Mouse (Mus musculus) T-helper 17 cell (primary cell): ENCODE measurements around the gene Cpn1.

Source experiments
- in situ Hi-C, 2 experiments: fragments of 300-600 bp; cut with MboI, MseI; formaldehyde crosslinking; loops; 1 replicate in 1 of 2; 2 replicates in 1 of 2; pipeline ENCODE4 v1.15.1; 2025; ENCODE audit warnings: high pct_unique_total_duplicates in 2 of 2

The Cpn1 gene

DNA sequence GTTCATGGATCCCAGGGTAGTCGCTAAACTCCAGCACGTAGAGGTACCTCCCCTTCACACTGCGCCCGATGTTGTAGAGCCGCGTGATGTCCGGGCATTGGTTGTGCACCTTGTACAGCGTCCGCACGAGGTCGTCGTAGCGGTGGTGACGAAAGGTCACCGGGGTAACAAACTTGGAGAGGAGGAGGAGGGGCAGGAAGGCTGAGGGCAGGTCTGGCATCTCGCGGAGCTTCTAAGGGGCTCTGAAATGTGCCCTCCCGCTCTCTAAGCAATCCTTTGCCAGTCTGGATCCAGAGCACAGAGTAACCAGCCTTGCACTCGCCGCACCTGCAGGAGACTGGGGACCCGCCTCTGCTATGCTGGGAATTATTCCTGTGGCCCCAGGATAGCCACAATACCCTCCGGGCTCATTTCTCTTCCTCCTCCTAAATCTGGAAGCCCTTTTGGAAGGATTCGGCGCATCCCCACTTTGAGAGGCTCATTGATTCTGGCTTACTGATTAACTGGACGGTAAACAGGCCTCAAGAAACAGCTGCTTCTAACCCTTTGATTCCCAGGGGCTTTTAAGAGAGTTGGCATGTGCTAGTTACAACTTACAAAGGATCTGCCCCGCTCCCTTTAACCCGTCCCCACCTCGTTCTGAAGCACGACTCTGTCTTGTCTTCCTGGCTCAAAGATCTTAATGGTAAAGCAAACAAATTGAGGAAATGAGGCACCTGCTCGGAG lies at the start of gene Cpn1:
Gene Cpn1 (minus strand): TSS at position 488 of the 726 bp plus-strand sequence.
- in situ Hi-C loops = no loop called here

DNA sequence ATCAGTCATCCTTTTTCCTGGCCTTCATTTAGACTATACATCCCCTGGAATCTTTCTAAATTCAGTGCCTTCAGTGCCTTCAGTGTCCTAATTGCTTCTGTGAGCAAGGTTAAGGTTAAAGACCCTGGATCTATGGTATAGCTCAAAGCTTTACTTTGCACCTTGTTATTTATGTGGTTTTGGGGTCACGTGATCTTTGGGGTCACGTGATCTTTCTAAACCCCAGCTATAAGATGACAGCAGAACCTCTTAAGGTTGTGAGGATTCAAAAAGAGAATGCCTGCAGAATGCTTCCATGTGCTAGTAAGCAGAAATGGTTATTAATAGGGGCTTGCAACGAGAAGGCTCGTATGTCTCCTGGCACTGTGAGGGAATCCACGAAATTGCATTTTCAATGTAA lies 47.0 kb upstream of the Cpn1 start:
- in situ Hi-C loops = no loop called here

DNA sequence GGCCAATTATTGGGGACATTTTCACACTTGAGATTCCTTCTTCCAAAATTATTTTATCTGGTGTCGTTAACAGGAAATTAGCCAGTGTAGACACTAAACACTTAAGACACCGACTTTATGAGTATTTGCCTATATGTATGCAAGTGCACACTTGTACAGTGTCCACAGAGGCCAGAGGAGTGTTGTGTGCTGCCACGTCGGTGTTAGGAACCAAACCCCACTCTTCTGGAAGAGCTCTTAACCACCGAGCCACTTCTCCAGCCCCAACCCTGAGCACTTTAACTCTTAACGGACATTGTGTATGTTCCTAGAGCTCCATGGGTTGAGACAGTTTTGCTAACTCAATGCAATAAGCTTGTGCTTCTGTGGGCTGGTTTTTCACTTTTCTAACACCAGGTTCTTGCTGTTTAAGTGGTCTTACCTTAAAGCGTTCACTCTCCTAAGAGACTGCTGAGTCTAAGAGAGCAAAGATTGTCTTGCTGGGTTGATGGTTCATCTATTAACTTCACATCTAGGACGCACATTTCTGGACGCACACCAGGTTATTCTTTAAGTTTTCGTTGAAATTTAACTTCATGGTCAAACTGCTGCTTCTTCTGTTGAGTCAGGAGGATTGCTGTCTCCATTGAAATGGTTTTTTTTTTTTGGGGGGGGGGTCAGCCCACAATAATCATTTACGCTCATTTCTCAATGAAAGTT lies 45.8 kb upstream of the Cpn1 start:
- in situ Hi-C loops = no loop called here

DNA sequence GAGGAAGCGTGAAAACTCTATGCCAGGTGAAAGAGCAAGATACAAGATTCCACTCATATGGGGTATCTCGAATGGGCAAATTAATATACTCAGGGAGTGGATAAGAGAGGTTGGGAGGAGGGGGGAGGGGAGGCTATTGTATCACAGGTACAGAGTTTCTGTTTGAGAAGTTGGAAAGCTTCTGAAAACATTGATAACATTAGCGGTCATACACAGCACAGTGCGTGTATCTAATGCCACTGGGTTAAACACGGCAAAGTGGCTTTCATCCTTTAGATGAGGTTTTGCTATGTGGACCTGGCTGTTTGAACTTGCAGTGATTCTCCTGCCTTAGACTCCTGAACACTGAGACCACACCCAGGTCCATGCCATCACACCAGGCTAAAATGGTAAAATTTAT lies 43.7 kb upstream of the Cpn1 start:
- in situ Hi-C loops = no loop called here

- in situ Hi-C loops = loop anchor here in 1 of 2 experiments (10.0 kb wide), 1 partner anchor 496 kb away; no protein-coding TSS in a partner anchor
Measured at GRCm38 (mm10) chr19:44028972-44029371, 42.6 kb upstream of the Cpn1 start, which contains the start of gene Cyp2c23. TSS of gene Cyp2c23 (minus strand) at chr19:44029208.

GRCm38 (mm10) chr19:44026956-44027530 lies 40.7 kb upstream of the Cpn1 start:
- in situ Hi-C loops = loop anchor here in 1 of 2 experiments (10.0 kb wide), 1 partner anchor 498 kb away; no protein-coding TSS in a partner anchor

DNA sequence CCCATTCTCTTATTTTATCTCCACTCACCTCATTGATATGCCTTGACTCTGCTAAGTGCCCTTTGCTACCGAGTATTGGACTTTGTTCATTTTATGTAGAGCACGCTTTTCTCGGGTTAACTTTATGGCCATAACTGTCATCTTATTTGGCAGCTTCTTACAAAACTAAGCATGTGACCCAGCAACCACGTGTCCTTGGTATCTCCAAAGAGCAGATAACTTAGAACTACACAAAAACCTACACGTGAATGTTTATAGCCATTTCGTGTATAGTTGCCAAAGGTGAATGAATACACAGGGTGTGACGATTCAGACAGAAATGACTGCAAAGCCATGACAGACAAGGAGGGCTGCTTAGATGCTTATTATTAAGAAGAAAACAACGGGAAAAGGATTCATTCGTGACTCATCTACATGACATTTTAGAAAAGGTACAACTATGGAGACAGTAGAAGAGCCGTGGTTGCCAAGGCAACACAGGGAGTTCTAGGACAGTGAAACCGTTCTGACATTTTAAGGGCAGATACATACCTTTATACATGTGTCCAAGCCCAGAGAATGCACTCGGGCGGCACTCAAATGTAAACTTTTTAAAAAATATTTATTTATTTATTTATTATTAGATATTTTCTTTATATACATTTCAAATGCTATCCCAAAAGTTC lies 38.7 kb upstream of the Cpn1 start:
- in situ Hi-C loops = loop anchor here in 1 of 2 experiments (10.0 kb wide), 1 partner anchor 500 kb away; no protein-coding TSS in a partner anchor

DNA sequence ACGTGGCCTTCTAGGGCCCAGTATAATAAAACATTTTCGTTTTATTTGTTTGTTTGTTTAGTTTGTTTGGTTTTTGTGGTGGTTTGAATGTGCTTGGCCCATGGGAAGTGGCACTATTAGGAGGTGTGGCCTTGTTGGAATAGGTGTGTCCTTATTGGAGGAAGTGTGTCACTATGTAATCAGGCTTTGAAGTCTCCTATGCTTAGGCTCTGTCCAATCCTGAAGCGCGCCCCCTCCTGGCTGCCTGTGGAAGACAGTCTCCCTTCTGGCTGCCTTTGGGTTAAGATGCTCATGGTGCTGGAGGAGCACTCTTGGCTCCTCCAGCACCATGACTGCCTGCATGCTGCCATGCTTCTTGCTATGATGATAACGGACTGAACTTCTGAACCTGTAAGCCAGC lies 36.7 kb upstream of the Cpn1 start:
- in situ Hi-C loops = loop anchor here in 1 of 2 experiments (10.0 kb wide), 1 partner anchor 502 kb away; no protein-coding TSS in a partner anchor

DNA sequence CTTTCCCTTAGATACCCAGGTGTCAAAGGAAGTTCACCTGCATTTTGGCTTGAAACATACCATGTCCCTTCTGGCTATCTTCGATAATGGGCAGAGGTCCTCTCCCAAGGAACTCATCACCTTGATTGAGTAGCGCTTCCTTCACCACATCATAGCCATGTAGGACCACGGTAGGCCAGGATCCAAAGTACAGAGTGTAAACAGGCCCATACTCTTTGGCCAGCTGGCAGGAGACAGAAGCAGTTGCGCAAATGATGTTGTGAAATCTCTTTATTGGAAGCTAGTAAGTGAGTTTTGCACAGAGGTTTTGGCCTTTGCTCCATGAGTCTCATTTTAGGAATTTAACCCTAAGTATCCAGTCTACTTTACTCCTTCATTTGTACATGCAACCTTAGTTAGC lies 35.1 kb upstream of the Cpn1 start:
- in situ Hi-C loops = loop anchor here in 1 of 2 experiments (10.0 kb wide), 1 partner anchor 503 kb away; no protein-coding TSS in a partner anchor

- in situ Hi-C loops = loop anchor here in 1 of 2 experiments (10.0 kb wide), 1 partner anchor 505 kb away; no protein-coding TSS in a partner anchor
Measured at GRCm38 (mm10) chr19:44019739-44020138, 33.4 kb upstream of the Cpn1 start.

DNA sequence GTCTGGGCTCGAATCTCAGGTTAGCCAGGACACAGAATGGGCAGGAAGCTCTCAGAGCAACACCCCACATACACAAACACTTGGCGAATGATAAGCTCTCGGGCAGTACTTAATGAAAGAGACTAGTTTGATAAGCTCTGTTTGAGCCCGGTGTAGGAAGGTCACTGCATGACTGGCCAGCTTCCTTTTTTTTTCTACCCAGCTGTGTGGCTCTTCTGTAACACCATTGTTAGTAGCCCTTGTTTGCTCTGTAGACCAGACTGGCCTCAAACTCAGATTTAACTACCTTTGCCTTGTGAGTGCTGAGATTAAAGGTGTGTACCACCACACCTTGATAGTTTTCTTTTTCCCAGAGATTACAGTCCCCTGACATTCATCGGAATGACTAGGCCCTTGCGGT lies 27.5 kb upstream of the Cpn1 start:
- in situ Hi-C loops = no loop called here

- in situ Hi-C loops = no loop called here
Measured at GRCm38 (mm10) chr19:44008784-44009183, 22.4 kb upstream of the Cpn1 start.

- in situ Hi-C loops = no loop called here
Measured at GRCm38 (mm10) chr19:44007186-44007585, 20.8 kb upstream of the Cpn1 start.

DNA sequence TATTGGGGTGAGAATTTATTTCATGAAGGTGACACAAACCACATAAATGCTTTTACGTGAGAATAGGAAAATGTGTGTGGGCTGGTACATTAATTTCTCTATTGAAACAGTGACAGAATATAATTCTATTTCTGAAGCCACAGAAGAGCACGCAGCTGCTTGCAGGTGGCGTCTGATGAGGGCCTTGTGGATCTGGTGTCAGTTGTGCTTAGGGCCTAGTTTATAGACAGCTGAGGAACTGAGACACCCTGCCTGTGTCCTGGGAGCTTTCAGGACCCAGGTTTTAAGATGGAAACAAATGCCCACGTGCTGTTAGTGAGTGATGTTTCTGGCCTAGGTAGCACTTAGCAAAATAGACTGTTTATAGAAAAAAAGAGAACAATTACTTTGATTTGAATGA lies 18.7 kb upstream of the Cpn1 start:
- in situ Hi-C loops = no loop called here

DNA sequence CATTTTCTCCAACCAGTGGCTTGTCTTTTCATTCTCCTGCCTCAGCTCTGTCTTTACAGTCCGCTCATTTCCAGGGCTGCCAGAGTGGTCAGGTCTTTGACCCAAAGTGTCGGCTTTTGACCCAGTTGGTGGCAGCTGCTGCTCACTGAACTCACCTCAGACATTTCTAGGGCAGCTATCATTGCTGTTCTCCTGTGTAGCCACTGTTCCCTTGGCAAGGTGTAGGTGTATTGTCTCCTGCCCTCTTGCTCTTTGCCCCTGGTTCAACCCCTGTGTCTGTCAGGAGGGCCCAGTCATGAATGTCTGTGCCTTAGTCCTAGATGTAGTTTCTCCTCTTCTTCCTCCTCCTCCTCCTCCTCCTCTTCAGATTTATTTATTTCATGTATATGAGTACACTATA lies 17.9 kb upstream of the Cpn1 start:
- in situ Hi-C loops = loop anchor here in 1 of 2 experiments (5.0 kb wide), 1 partner anchor 328 kb away; the partner anchor contains the start of gene Scd4

GRCm38 (mm10) chr19:44000720-44001119 lies 14.4 kb upstream of the Cpn1 start:
- in situ Hi-C loops = loop anchor here in 1 of 2 experiments (5.0 kb wide), 1 partner anchor 332 kb away; the partner anchor contains the start of gene Scd4

- in situ Hi-C loops = loop anchor here in 1 of 2 experiments (5.0 kb wide), 1 partner anchor 332 kb away; the partner anchor contains the start of gene Scd4
Measured at GRCm38 (mm10) chr19:44000061-44000460, 13.7 kb upstream of the Cpn1 start.

GRCm38 (mm10) chr19:43998802-43999527 lies 12.6 kb upstream of the Cpn1 start:
- in situ Hi-C loops = loop anchor here in 1 of 2 experiments (10.0 kb wide), 2 partner anchors 436 to 1496 kb away; no protein-coding TSS in a partner anchor

DNA sequence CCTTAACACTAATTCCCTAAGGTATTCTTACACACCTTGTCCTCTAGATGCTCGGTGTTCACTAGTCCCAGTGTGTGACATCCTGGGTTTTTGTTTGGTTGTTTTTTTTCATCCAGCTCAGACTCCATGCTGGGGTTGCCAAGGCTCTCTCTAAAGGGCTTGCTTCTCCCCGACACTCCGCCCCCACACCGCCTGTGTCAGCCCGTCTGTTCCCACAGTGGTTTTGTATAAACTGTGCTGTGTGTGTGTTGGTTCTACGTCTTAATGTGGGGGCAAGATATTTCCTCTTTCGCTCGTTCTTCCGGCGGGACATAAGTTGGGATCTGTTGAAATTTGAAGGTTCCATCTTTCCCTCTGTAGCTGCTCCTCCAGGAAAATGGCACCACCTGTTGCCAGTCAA lies 11.7 kb upstream of the Cpn1 start:
- in situ Hi-C loops = loop anchor here in 1 of 2 experiments (10.0 kb wide), 2 partner anchors 437 to 1497 kb away; no protein-coding TSS in a partner anchor

- in situ Hi-C loops = loop anchor here in 1 of 2 experiments (10.0 kb wide), 2 partner anchors 439 to 1499 kb away; no protein-coding TSS in a partner anchor
Measured at GRCm38 (mm10) chr19:43995427-43995826, 9.1 kb upstream of the Cpn1 start.
